Mouse (Mus musculus): ENCODE measurements at regions not wholly inside any gene's neighbourhood (a gene's known extent, or its start where the extent isn't known, plus 50 kb on each side); places are given as distances from the start of the nearest gene placed in this dataset.

DNA sequence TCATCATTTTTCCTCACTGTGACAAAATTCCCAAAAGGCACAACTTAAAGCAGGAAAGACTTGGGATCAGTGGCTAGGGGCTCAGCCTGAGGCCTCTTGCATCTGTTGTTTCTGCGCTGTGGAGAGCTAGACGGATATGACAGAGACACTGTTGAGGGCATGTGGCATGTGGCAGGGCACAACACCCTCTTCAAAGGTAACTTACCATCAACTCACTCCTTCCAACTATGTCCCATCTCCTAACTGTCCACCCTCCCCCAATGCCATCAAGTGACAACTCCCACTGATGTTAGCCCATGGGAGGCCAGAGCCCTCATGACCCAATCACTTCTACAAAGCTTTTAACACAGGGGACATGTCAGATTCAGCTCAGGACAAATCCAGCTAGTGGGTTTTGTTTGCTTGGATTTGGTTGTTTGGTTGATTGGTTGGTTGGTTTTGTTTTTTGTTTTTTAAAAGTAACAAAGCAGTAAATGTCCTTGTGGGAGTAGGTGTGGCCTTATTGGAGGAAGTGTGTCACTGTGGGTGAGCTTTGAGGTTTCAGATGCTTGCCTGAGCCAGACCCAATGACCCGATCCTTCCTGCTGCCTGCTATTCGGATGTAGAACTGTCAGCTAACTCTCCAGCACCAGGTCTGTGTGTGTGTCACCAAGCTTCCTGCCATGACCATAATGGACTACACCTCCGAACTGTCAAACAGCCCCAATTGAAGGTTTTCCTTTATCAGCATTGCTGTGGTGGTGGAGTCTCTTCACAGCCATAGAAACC, 53.2 kb upstream of the Lef1 start:
- TF ChIP-seq POLR2A (IDR thresholded peaks at IDR 0.05; ENCODE audit: borderline replicate concordance, low read depth, low read length): no peak
- no peak for TF ChIP-seq CTCF (IDR thresholded peaks at IDR 0.05; ENCODE audit: low read depth, low read length)
